Mouse (Mus musculus) retina, postnatal 7 days (tissue): ENCODE measurements at regions not wholly inside any gene's neighbourhood (a gene's known extent, or its start where the extent isn't known, plus 50 kb on each side); places are given as distances from the start of the nearest gene placed in this dataset.
A peak's percentile ranks its signal among the peaks of the same experiment; 100 is the strongest.
"Not testable (repeated sequence)": the region's sequence is repeated elsewhere in the genome, so short reads cannot be mapped to it uniquely, and the experiment has no call there.

Source experiments
- DNase-seq: peaks from one replicate; pipeline ENCODE4 v3.0.0-alpha.2; 2012; ENCODE audit warnings: low read depth, low spot score

DNA sequence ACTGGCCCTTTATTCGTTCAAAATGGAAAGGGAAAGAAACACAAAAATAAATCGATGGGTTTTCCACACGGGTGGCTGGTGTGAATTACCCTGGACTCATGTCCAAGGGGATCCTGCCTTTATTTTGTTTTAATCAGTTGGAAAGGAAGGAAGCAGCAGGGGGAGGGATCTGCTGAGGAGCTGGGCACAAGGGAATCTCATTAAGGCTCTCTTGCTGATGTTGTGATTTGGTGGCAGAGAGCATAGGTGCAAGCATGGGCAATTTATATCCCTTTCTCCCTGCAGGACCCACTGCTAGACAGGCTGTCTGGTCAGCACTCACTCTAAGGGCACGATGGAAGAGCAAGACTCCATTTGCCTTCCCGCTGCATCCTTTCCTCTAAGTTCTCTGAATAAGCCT, 469.2 kb downstream of the Epha7 start:
- DNase-seq: no peak

DNA sequence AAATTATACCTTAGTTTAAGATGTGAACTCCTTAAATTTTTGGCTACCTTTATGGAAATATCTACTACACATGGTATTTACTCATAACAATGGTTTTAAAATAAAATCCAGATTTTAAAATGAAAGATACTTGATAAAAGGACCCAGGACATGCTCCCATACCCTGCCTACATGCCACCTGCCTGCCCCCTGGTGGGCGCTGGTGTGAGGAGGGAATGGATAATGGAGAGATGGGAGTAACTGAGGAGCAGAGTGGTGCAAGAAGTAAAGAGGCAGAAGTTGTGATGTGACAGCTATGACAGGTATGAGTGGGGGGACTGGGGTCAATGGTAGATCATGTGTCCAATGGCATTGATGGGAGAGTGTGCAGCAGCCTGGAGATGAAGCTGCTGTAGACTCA, 488.4 kb downstream of the Epha7 start:
- DNase-seq: no peak

DNA sequence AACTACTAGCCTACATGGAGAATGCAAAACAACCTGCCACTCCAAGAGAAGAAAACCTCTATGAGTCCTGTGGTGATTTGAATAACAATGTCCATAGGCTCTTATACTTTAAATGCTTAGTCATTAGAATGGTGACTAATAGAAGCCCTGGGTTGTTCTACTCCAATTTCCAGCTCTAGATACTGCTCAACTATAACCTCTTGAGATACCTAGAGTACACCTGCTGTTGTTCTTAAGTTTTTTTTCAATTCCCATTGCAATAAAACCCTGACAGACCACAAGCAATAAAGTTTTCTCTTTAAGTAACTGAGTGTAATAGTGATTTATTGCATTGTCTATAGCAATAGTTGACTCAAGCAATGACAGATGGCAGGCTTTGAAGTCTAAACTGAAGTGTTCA, 491.0 kb downstream of the Epha7 start:
- no peak for DNase-seq

DNA sequence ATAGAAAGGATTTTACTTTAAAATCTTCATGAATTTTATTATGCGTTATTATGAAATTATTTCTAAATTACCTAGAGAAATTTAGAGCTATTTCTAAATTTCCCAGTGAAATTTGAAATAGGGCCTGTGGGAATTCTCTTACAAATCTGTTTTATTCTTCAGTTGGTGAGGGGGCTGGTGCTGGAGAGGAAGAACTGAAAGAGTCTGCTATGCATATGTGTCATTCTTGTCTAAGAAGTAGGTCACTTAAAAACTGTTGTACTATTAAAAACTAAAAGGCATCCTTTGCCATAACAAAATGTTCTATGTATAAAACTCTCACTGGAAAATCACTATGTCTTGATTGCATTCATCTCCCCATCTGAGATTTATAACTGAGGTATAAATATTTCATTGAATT, 494.3 kb downstream of the Epha7 start:
- DNase-seq: no peak

DNA sequence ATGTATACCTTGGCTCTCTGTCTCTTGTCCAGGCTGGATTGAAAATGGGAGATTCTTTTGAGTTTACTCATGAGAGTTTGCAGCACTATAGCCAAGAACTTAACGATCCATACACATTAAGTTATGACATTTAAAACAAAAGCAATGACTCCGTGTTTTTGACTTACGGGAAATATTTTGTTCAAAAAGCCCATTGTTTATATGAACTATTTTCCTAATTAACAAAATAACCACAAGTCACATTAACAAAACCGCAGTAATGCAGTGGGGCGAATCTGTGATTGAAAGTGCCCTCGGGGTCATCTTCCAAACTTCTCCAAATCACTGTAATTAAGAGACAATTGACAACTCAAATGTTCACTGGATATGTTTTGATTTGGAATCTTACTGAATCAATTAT, 511.0 kb downstream of the Epha7 start:
- DNase-seq: no peak

DNA sequence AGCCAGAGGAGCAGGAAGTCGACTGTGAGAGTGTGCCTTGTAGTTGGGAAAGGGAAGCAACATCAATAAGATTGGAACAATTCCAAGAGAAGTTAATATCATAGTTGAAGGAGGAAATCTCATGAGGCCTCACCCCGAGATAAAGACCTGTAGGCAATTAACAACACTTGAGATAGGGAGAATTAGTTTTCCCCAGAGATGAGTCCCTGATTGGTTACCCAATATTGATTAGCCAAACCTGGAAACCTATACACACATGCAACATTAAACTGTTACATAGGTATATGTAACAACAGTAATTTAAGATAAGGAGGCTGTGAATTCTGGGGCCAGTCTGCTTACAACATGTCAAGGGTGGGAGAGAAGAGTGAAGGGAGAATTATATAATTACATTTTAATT, 516.2 kb downstream of the Epha7 start:
- DNase-seq: no peak

DNA sequence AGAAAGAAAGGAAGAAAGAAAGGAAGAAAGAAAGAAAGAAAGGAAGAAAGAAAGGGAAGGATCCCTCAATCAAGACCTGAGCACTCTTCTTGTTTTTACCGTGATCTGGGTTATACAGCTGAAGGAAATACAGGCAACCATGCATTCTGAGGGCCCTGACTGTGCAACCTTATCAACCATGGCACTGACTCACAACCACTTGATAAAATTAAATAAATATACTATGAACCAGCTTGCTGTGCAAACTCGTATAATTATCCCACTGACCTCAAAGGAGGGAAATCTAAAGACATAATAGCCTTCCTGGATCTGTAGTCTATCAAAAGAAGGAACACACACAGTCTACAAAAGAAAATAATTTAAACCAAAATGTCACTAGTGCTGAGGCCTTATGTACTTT, 518.8 kb downstream of the Epha7 start:
- DNase-seq: no peak

DNA sequence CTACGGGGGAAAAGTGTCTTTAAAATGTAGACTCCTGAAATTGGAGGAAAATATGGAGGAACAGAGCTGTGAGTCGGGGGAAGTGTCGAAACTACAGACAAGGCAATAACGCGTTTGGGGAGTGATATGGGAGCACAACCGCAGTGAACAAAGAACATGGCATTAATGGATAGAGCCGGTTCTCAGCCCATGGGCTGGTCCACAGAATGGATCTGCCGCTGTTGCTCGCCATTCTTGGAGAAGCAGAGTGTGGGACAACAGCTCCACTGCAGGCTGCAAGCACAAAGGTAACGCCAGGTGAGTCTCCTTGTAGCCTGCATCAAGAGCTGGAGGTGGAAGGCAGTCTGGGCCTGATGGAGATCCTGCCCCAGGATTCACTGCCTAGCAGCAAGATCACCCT, 524.3 kb downstream of the Epha7 start:
- no peak for DNase-seq

DNA sequence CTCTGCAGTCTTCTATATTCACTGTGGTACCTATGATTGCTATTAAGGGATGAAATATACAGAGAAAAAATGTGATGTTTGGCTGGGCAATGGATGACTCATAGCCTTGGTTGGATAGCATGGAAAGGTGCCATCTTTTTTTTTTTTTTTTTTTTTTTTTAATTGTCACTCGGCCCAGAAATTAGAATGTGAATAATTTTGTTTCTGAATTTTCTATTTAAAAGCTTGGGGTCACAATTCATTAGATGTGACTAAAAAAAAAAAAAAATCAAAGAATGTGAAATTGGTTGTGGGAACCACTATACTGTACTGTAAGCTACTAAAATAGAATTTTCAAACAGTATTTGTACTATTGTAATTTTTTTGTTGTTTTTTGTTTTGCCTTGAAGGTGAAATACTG, 549.3 kb downstream of the Epha7 start:
- no peak for DNase-seq

DNA sequence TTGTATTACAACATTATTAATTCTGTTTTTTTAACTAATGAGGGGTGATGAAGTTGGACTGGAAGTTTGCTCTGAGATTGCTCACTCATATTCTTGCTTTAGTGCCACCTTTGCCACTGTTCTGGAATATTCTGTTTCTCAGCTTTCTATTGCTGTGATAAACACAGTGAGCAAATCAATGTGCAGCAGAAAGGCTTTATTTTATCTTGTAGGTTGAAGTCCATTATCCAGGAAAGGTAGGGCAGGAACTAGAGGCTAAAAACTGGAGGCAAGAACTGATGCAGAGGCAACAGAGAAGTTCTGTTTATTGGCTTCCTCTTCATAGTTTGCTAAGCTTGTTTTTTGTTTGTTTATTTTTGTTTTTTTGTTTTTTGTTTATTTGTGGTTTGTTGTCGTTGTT, 576.4 kb downstream of the Epha7 start:
- no peak for DNase-seq

DNA sequence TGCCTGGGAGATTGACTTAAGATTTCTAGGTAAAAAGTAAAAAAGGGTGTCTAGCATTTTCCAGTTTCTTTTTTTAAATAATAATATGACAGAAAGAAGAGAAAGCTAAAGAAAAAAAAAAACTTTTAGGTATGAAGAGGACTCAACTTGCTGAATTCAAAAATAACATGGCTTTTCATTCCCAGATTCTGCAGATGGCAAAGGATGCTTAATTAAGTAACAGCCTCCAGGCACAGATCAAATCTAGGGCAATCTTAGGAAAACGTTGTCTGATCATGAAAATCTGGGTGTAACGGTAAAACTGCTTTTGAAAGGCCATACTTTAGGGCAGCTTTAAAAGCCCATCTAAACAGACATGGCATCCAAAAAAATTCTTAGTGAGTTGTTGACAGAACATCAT, 577.4 kb downstream of the Epha7 start:
- no peak for DNase-seq

DNA sequence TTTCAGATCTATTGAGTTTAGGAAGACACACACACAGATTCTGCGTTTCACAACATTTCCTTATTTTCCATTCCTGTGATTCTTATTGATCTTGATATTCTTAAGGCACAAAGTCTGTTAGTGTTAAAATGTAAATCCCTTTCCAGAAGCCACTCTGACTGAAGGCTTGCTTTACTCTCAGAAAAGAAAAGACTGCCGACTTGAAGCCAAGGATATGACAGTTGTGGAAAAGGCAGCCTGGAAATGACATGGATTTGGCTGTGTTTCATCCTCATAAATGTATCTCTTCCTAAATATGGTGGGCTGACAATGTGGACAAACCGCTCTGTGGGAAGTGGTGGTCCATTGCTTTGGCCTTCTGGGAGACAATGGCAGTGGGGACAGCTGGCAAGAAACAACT, 589.2 kb downstream of the Epha7 start:
- no peak for DNase-seq

DNA sequence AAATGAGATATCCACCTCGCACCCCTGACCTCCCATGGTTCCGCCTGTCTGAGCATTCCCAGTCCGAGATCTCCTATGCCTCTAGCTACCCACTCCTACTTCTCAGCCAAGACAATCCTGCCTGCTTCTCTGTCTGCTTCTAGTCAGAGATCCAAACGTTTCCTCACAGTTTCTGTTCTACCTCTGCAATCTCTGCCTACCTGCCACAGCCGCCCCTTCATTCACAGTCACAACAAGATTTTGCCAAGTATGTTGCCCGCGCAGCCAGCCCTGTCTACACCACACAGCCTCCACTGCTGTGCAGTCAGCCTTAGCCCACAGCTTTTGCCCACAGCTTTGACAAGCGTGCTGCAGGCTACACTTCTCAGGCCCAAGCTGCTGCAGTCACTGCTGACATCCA, 601.7 kb downstream of the Epha7 start:
- DNase-seq: no peak

DNA sequence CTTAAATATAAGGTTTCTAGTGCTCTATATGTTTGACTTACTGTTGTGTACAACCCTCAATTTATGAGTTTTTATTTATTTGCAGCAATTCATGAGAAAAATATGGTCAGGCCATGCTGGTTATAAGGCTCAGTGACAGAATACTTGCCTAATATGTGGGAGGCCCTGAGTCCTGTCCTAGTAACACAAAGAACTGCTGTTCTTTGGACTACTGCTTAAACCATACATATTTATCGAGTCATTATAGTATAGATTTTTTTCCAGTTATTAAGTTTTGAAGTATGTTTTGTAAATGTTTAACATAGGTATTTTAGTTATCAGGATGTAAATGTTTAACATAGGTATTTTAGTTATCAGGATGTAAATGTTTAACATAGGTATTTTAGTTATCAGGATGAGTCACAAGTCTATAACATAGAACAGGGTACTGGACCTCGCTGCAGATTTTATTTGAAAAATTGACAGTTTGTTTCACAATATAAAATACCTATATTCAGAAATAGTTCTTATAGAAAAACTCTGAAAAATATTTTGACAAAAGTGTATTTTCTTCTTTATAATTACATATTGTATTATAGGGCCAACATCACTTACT, 607.4 kb downstream of the Epha7 start:
- no peak for DNase-seq

DNA sequence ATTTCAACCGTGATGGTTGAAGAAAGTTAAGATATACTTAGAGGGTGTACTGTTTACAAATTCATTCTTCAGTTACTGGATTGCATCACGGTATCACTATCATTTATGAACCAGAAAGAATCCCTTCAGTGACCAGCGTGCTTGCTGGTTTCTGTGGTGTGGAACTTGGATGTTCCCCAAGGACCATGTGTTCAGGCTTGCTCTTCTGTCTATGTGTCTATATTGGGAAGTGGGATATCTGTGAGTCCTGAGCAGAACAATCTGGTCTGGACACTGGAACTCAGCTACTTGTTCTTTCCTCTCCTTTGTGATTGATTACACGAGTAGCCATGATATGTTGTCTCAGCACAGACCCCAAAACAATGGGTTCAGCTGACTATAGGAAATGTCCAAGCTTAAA, 618.6 kb downstream of the Epha7 start:
- DNase-seq: not testable (repeated sequence)

DNA sequence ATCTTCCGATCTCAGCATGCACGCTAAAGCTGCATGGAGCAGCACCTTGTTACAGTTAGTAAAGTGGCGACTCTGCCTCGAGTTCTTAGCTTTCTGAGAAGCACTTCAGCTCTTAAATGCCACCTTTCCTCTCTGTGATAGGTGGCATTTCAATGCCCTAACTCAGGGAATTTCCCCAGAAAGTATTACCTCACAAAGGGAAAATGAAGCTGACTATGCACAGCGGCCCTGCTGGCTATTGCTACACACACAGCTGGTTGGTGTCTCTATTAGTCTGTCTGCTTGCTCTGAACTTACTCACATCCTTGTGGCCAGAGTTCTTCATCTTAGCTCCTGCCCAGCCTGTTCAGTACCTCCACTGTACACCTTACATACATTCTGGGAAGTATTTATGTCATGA, 650.4 kb downstream of the Epha7 start:
- no peak for DNase-seq

DNA sequence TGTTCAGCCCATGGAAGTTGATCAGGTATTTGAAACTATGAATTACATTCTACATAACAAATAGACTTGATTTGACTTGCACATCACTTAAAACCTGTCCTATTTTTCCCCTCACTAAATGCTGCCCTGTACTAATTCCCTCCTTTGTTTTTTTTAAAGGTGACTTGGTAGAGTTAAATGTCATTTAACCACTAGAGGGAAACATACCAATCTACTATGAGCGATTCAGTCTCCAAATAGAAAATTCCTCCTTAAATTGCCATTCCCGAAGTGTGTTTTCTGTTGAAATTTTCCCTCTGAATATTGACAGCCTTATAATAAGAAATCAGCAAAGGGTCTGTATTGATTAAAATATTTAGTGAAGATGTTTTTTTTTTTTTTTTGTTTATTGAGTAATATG, 653.4 kb downstream of the Epha7 start:
- no peak for DNase-seq

DNA sequence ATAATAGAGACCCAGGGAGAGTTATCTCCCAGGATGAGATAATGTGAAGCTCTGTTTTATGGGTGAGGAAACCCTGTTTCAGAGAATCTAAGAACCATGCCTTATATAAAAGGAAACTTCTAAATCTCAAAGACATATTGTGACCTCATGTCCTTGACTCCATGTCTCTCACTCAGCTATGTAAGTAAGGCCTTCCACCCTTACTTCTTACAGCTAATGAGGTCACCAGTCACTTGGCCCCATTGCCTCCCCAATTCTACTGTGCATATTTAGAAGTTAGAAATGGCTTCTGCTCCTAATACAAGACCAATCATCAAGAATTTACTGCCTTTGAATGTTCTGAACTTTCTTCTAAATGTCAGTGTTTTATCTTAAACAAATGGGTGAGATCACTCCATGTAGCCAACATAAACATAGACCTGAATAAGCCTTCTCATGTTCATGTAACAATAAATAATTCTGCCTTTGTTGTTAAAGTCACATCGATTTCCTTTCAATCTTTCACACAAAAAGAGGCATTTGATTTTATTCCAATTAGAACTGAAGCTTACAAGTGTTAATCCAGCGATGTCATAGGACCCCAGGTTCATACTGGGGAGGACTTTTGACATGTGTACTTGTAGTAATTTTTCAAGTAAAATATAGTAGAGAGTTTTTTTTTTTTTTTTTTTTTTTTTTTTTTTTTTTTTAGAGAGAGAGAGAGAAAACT, 667.6 kb downstream of the Epha7 start:
- no peak for DNase-seq

DNA sequence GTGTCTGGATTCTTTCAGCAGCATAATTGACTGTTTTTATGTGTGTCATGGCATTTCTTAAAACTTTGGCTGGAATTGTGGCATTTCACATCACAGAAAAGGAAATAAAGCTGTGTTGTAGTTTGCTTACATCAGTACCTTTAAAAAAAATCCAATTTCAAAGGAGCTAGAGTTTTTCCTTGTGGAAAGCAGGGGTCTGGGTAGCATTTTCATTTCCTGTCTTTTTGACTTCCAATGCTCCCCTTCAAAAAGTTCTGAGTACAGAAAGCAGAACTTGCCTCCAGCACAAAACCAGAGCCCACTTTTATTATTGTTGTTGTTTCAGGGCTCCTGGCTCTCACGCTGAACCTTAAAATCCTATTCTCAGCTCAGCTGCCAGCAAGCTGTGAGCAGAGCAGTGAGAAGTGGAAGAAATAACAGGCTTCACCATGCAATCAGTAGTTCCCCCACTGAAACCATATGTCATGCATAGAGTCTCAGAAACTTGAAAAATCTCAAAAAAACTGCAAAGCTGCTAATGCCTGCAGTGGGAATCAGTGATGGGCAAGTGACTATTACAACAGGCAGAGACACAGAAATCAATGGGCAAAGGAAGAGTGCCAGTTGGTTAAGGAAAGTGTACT, 668.3 kb downstream of the Epha7 start:
- DNase-seq: no peak

DNA sequence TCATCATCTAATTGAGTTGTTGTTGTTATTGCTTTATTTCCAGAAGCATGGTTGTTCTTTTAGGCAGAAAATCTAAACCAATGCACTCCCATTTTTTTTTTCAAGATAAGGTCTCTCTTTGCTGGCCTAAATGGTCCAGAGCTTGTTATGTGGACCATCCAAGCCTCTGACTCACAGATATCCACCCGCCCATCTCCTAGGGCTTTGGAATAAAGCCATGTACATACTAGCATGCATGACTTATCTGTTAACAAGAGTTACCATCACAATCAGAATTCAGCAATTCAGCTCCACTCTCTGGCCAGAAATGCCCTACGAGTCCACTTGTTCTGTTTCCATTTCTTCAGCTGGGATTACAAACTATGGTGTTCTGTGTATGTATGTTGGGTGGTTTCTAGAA, 669.5 kb downstream of the Epha7 start:
- peak; percentile 17 for DNase-seq

DNA sequence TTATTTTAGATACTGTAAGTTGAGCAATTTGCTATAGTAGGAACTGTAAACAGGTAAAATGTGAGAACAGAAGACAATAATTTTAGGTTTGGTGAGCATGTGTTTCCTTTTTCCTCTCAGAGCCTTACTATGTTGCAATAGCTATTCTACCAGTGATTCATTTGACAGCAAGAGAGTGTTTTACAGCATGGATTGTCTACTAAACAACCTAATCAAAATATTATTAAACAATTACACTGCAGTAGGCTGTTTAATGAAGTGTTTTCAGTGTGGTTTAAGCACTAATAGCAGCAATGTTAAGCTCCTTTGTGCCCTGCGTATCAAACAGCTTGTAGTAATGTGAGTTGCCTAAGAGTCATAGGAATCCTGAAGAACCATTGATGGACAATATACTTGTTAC, 687.9 kb downstream of the Epha7 start:
- no peak for DNase-seq

DNA sequence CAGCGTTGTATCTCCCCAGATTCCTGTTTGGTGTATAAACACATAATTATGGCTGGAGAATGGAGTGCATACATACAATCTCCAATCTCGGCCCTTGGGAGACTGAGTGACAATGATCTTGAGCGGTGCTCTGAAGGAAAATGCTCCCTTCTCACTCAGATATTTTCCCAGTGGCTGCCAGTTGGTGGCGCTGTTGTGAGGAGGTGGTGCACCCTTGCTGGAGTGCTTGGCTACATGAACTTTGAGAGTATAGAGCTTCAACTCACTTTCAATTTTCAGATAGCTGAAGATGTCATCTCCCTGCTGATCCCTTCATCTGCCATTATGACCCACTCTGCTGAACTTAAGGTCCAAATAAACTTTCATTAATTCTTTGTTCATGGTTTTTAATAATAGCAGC, 712.1 kb downstream of the Epha7 start:
- DNase-seq: no peak
